Mouse (Mus musculus) heart, embryonic 12.5 days (tissue): ENCODE results near the gene Apbb1. TPM values are rescaled to one million over a fixed set of nuclear protein-coding genes. Genes with fewer than 3 reads are reported as not detected.

ENCODE experiments used
- ATAC-seq: fragments of 200-750 bp; cut with Nextera tagmentation; 2 replicates; pipeline ENCODE4 v1.8.0; 2017; ENCODE audit warnings: moderate TSS enrichment, moderate library complexity; ENCODE audit not compliant: insufficient number of reproducible peaks, low FRiP score
- H3K27ac ChIP-seq: fragments of 300-500 bp; sonication (generic); 2 replicates; pipeline ENCODE4 v1.5.1; 2016; ENCODE audit warnings: mild to moderate bottlenecking, moderate library complexity; ENCODE audit not compliant: poor library complexity, severe bottlenecking
- H3K27me3 ChIP-seq: fragments of 300-500 bp; sonication (generic); replicated peaks from 2 replicates; pipeline ENCODE4 v1.6.1; 2016; ENCODE audit warnings: mild to moderate bottlenecking, moderate library complexity
- H3K36me3 ChIP-seq: fragments of 300-500 bp; sonication (generic); 2 replicates; pipeline ENCODE4 v1.6.1; 2016; ENCODE audit warnings: mild to moderate bottlenecking, moderate library complexity
- H3K4me1 ChIP-seq: fragments of 300-500 bp; sonication (generic); replicated peaks from 2 replicates; pipeline ENCODE4 v1.6.1; 2016; ENCODE audit warnings: mild to moderate bottlenecking
- H3K4me2 ChIP-seq: fragments of 300-500 bp; sonication (generic); 2 replicates; pipeline ENCODE4 v1.6.1; 2016; ENCODE audit warnings: mild to moderate bottlenecking, moderate library complexity
- H3K4me3 ChIP-seq: fragments of 300-500 bp; sonication (generic); 2 replicates; pipeline ENCODE4 v1.5.1; 2016; ENCODE audit warnings: mild to moderate bottlenecking
- H3K9ac ChIP-seq: fragments of 300-500 bp; sonication (generic); 2 replicates; pipeline ENCODE4 v1.6.1; 2016; ENCODE audit warnings: mild to moderate bottlenecking, moderate library complexity
- H3K9me3 ChIP-seq: fragments of 300-500 bp; sonication (generic); replicated peaks from 2 replicates; pipeline ENCODE4 v1.6.1; 2016; ENCODE audit warnings: mild to moderate bottlenecking, moderate library complexity
- WGBS: fragments of 180-500 bp; shearing (Covaris S2); methylation state at CpG from one replicate; pipeline ENCODE4 v1.1.7; 2016; 5-methylcytosine and 5-hydroxymethylcytosine counted together
- polyA plus RNA-seq: library from polyadenylated mRNA; unstranded; fragments of >200 nt; fragmentation: Nextera tagmentation; extraction: Ambion mirVana; gene quantifications from 2 replicates; pipeline ENCODE4 v1.2.1, GENCODE M21; 2016

Apbb1 gene
- polyA plus RNA-seq, 1 experiment from 2014 or later = 48.8 TPM

GRCm38 (mm10) chr7:105554212-105554942, 27.1 kb downstream of the Apbb1 start, which contains the start of gene Smpd1:
Smpd1 (plus strand) TSS chr7:105554360.
- Histone ChIP-seq H3K9me3 (no peaks in the 10 kb centered on the region), H3K27ac (peak within 1 kb of the TSS; percentile 52), H3K4me3 (peak within 1 kb of the TSS; percentile 72), H3K27me3 (no peaks in the 10 kb centered on the region), H3K4me1 (peaks cover 13% of the 10 kb centered on the region), H3K9ac (peak within 1 kb of the TSS; percentile 75), H3K36me3 (peaks cover 36% of the 10 kb centered on the region), H3K4me2 (peak within 1 kb of the TSS; percentile 72)
- 2% methylated on average over 26 of the region's 26 CpGs for WGBS
- ATAC-seq = peak; percentile 96

GRCm38 (mm10) chr7:105553456-105554211, 27.8 kb downstream of the Apbb1 start:
- Histone ChIP-seq H3K27ac (0 out of 2 replicates have a peak overlapping the region, but pooled peaks have one; percentile 36), H3K9me3 (no peaks in the 10 kb centered on the region), H3K4me3 (peak overlapping the region; percentile 72), H3K36me3 (peaks cover 28% of the 10 kb centered on the region), H3K27me3 (no peaks in the 10 kb centered on the region), H3K4me2 (peak overlapping the region; percentile 72), H3K9ac (peak overlapping the region; percentile 75), H3K4me1 (peaks cover 13% of the 10 kb centered on the region)
- WGBS = 28% methylated on average over 27 of the region's 27 CpGs
- ATAC-seq = no peak

- no peak for ATAC-seq
- H3K36me3 ChIP-seq = no peaks in the 10 kb centered on the region
- H3K27ac ChIP-seq = no peak overlapping the region
- no peak overlapping the region for H3K4me2 ChIP-seq
- no peak overlapping the region for H3K9ac ChIP-seq
- WGBS = 46% methylated on average over 6 of the region's 6 CpGs
- no peak overlapping the region for H3K4me3 ChIP-seq
- H3K9me3 ChIP-seq = no peaks in the 10 kb centered on the region
- no peaks in the 10 kb centered on the region for H3K4me1 ChIP-seq
- no peaks in the 10 kb centered on the region for H3K27me3 ChIP-seq
Measured at GRCm38 (mm10) chr7:105549035-105549434, 32.4 kb downstream of the Apbb1 start.

- Histone ChIP-seq H3K4me3 (no peak overlapping the region), H3K4me1 (no peaks in the 10 kb centered on the region), H3K4me2 (no peak overlapping the region), H3K27ac (no peak overlapping the region), H3K27me3 (no peaks in the 10 kb centered on the region), H3K9me3 (no peaks in the 10 kb centered on the region), H3K9ac (no peak overlapping the region), H3K36me3 (no peaks in the 10 kb centered on the region)
- no peak for ATAC-seq
- 50% methylated on average over 7 of the region's 7 CpGs for WGBS
Measured at GRCm38 (mm10) chr7:105547970-105548369, 33.5 kb downstream of the Apbb1 start.

GRCm38 (mm10) chr7:105545986-105546385, 35.5 kb downstream of the Apbb1 start:
- no peak overlapping the region for H3K9ac ChIP-seq
- WGBS = 71% methylated on average over 8 of the region's 8 CpGs
- no peaks in the 10 kb centered on the region for H3K36me3 ChIP-seq
- no peak for ATAC-seq
- H3K9me3 ChIP-seq = no peaks in the 10 kb centered on the region
- H3K4me1 ChIP-seq = no peaks in the 10 kb centered on the region
- no peaks in the 10 kb centered on the region for H3K27me3 ChIP-seq
- no peak overlapping the region for H3K4me3 ChIP-seq
- H3K4me2 ChIP-seq = no peak overlapping the region
- no peak overlapping the region for H3K27ac ChIP-seq

- WGBS = 70% methylated on average over 3 of the region's 3 CpGs
Measured at GRCm38 (mm10) chr7:105534162-105534561, 47.3 kb downstream of the Apbb1 start.

GRCm38 (mm10) chr7:105528094-105528493, 53.4 kb downstream of the Apbb1 start:
- Histone ChIP-seq H3K27ac (no peak overlapping the region), H3K4me2 (no peak overlapping the region), H3K27me3 (no peaks in the 10 kb centered on the region), H3K9ac (no peak overlapping the region), H3K36me3 (no peaks in the 10 kb centered on the region), H3K9me3 (no peaks in the 10 kb centered on the region), H3K4me1 (0 out of 2 replicates have a peak, but pooled peaks cover 3% of the 10 kb centered on the region), H3K4me3 (no peak overlapping the region)
- ATAC-seq = 0 out of 2 replicates have a peak, but pooled peaks have one; percentile 20
- 59% methylated on average over 4 of the region's 4 CpGs for WGBS

More at GRCm38 (mm10) chr7:105534162-105534561, 47.3 kb downstream of the Apbb1 start:
- H3K4me2 ChIP-seq = no peak overlapping the region
- H3K27ac ChIP-seq = no peak overlapping the region
- no peak for ATAC-seq
- H3K4me1 ChIP-seq = no peaks in the 10 kb centered on the region
- H3K9ac ChIP-seq = no peak overlapping the region
- H3K36me3 ChIP-seq = no peaks in the 10 kb centered on the region
- H3K27me3 ChIP-seq = no peaks in the 10 kb centered on the region
- no peak overlapping the region for H3K4me3 ChIP-seq
- no peaks in the 10 kb centered on the region for H3K9me3 ChIP-seq

- H3K4me3 ChIP-seq = no peak overlapping the region
- peak; percentile 58 for ATAC-seq
- H3K36me3 ChIP-seq = no peaks in the 10 kb centered on the region
- H3K27ac ChIP-seq = no peak overlapping the region
- no peak overlapping the region for H3K4me2 ChIP-seq
- no peak overlapping the region for H3K9ac ChIP-seq
- 51% methylated on average over 1 of the region's 1 CpGs for WGBS
- H3K4me1 ChIP-seq = 0 out of 2 replicates have a peak, but pooled peaks cover 3% of the 10 kb centered on the region
- H3K9me3 ChIP-seq = no peaks in the 10 kb centered on the region
- no peaks in the 10 kb centered on the region for H3K27me3 ChIP-seq
Measured at GRCm38 (mm10) chr7:105527306-105527937, 54.0 kb downstream of the Apbb1 start.

GRCm38 (mm10) chr7:105524222-105524621, 57.2 kb downstream of the Apbb1 start:
- Histone ChIP-seq H3K4me3 (no peak overlapping the region), H3K9ac (no peak overlapping the region), H3K4me1 (peaks cover 7% of the 10 kb centered on the region; the same call in 1 of the 2 replicates), H3K27me3 (no peaks in the 10 kb centered on the region), H3K4me2 (no peak overlapping the region), H3K9me3 (no peaks in the 10 kb centered on the region), H3K27ac (no peak overlapping the region), H3K36me3 (no peaks in the 10 kb centered on the region)
- 94% methylated on average over 2 of the region's 2 CpGs for WGBS
- no peak for ATAC-seq

- Histone ChIP-seq H3K9ac (no peak overlapping the region), H3K36me3 (no peaks in the 10 kb centered on the region), H3K27me3 (no peaks in the 10 kb centered on the region), H3K9me3 (no peaks in the 10 kb centered on the region), H3K4me3 (no peak overlapping the region), H3K4me2 (no peak overlapping the region), H3K27ac (no peak overlapping the region), H3K4me1 (peaks cover 4% of the 10 kb centered on the region)
- ATAC-seq = no peak
- 30% methylated on average over 6 of the region's 6 CpGs for WGBS
Measured at GRCm38 (mm10) chr7:105520201-105520600, 61.3 kb downstream of the Apbb1 start.

- Histone ChIP-seq H3K36me3 (no peaks in the 10 kb centered on the region), H3K9ac (no peak overlapping the region), H3K4me2 (no peak overlapping the region), H3K4me3 (no peak overlapping the region), H3K9me3 (no peaks in the 10 kb centered on the region), H3K27me3 (no peaks in the 10 kb centered on the region), H3K4me1 (peaks cover 8% of the 10 kb centered on the region), H3K27ac (no peak overlapping the region)
- 66% methylated on average over 2 of the region's 2 CpGs for WGBS
- no peak for ATAC-seq
Measured at GRCm38 (mm10) chr7:105519771-105520170, 61.7 kb downstream of the Apbb1 start.
